Mouse (Mus musculus): ENCODE data around the gene Tbc1d16.
A peak's percentile ranks its signal among the peaks of the same experiment; 100 is the strongest.

Tbc1d16 gene

DNA sequence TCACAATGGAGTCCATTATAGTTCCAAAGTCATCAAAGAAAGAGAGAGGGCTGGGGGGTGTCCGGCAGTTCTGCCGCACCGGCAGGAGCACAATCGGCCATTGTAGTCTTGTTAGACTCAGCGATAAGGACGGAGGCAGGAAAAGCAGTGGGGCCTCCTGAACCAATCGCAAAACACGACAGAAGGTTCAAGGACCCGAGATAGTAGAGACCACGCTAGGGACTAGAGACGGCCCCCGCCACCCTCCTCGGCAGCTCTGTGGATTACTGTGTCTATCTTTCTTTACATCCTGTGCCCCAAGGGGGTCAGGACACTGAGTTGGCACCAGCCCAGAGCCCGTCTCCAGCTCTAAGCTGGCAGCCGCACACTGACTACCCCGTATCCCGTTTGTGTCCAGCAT lies 93.7 kb downstream of the Tbc1d16 start:
- DNase-seq: peak; percentile 28

DNA sequence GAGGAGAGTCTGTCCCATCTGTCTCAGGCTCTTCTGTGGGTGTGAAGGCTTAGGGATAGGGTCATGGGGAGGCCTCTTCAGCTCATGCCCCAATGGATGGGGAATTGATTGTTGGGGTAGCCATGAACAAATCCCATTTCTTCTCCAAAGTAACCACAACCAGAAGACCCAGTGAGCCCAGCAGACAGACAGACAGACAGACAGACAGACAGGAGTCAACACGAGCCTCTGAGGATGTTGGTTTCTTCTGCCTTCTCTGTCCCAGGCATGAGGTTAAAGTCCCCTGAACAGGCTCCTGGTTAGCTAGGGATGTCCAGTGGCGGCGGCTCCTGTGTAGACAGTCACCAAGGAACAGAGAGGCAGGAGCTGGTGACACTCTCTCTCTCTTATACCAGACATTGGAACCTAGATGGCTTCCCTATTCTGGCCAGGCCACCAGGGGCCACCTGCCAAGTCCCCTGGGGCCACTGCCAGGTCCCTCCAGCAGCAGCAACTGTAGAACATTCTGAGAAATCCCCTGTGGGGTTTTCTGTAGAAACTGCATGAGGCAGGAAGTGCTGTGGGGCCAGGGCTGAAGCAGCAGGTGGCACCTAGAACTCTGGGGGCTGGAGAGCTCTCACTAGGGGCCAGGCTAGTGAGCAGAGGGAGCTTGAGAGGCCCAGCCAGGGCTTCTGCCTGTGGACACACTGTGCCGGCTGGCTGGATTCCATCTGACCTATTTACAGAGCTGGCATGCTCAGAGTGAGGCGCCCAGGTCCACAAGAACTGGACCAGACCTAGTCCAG lies 94.7 kb downstream of the Tbc1d16 start:
- peak; percentile 90 for DNase-seq

DNA sequence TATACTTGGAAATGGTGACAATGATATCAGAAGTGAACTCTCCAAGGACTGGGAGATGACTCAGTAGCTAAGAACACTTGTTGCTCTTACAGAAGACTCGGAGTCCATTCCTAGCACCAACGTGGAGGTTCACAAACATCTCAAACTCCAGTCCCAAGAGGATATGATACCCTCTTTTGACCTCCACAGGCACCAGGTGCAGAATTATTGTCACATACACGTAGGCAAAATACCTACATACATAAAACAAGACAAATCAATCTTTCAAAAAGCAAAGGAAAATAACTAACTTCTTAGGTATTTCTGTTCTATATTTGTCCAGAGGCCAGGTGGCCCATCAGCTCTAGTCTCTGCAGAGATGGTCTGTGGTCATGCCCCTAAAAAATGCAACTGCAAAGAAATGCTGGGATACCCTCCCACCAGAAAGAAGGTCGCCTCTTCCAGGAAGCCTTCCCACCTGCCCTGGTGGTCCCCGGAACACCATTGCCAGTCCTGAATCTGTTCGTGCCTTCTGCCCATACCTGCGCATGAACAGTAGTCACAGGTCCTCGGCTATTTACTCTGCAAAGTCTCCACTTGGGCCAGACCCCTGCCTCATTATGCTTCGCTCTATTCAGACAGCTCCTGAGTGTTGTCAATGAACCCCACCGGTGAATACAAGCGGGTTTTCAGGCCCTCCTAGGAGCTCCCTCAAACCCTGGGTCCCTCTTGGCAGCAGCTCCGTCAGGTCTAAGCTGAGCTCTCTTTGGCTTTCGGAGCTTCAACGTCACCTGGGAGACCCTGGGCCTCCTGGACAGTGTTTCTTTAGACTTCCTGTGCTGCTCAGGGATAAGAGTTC lies 95.9 kb downstream of the Tbc1d16 start:
- DNase-seq: no peak

DNA sequence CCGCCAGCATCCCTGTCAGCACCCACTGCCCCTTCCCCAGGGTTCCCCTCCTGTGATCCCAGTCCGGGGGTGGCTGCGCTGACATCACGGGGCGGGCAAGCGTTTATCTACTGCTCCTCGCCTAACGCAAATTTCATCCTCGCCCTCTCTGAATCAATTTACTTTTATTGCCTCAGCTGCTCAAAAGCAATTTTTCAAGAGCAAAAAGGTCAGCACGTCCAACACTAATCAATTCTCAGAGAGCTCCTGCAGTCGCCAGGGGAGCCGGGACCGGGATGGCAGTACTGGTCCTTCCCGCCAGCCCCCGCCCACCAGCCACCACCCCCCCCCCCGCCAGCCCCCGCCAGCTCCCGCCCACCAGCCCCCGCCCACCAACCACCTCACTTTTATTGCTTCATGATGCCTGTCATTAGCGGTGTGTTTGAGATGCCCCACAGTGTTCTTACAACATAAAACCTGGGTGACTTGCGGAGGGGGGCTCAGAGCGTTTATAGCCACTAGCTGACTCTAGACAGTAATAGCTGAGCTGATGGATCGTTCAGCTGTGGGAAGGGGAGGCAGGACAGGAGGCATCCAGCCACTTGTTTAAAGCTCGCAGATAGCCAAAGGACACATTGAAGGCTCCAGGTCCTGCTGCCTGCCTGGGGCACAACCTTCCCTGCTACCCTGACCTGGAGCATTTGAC lies 98.1 kb downstream of the Tbc1d16 start:
- no peak for DNase-seq

DNA sequence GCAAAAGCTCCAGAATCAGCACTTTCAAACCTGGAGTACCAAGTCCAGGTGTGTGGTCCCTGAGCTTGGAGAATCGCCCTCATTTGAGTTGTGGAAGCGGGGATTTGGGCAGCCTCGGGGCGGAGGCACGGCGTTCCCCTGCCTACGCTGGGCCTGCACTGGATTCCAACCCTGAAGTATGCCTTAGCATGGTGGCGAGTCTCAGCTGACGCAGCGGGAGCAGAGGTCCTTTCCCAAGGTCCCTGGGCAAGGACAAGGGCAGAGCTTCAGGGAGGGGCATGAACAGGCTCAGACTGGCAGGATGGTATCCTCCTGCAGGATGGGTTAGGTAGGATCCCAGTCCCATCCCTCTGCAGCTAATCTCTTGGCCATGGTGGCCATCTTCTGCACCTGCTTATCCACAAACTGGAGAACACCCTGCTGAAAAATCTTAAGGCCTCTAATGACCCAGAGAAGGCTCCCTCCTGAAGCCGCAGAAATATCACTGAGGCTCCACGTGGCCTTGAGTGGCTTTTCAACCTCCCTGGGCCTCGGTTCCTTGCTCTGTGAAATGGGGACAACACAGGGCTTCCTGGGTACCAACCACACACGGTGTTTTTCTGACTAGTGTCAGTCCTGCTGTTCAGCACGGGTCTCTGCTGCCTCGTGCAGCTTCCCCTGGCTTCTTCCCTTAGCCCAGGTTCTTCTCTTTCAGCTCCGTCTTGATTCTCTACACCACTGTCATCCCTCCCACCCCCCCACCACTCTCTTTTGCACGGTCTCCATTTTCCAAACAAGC lies 98.8 kb downstream of the Tbc1d16 start:
- no peak for DNase-seq

DNA sequence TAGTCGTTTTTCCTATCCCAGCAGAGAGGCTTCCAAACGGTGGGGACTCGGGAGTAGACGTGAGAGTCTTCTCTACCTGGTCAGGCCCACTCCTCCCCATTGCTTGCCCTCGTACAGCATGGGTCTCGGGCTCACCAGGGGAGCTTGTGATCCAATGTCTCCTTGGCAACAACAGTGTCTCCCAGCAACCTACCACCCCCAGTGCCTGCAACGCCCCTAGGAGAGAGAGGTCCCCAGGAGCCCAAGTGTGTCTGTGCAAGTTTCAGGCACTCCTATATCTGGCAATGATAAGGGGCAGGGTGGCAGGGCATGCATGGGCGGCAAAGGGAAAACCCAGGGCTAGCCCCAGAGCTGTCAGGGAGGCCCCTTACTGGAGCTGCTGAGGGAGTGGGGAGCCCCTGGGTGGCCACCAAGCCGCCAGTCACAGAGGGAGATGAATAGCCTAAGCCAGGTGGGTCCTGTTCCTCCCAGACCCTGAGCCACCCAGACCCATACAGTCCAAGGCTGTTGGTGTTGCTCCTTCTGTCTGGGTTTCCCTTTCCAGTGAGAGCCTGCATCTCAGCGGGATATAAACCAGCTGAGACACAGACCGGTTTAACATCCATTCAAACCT lies 99.5 kb downstream of the Tbc1d16 start:
- DNase-seq: no peak

DNA sequence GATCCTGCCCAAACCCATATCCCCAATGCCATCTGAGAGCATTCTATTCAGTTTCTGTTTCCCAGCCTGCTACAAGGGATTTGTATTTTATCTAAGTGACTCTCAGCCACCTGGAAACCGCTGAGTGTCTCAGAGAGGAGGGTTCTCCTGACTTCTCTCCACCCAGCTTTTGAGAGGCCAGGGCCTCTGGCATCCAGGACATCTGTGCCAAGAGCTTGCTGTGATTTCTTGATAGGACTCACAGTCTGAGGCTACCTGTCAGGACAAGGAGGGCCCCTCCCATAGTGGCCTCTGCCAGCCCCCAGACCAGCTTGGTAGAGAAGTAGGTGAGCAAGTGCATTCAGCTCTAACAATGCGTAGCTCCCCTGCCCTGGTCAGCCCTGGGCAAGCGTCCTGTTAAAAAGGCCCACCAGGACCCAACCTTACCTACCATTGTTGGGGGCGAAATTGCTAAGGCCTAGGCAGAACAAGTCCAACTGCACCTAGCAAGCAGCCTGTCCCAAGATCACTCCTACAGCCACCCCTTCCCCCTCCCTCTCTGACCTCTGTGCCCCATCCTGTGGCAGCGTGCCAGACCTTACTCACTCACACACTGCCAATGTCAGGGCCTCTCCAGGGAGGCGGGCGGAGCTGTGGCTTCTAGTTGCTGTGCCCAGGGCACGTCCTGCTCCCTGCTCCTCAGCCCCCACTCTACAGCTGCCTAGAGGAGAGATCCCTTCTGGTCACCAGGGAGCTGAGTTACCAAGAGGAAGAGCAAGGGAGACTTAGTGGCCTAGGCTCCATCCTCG lies 100.4 kb downstream of the Tbc1d16 start:
- DNase-seq: no peak

DNA sequence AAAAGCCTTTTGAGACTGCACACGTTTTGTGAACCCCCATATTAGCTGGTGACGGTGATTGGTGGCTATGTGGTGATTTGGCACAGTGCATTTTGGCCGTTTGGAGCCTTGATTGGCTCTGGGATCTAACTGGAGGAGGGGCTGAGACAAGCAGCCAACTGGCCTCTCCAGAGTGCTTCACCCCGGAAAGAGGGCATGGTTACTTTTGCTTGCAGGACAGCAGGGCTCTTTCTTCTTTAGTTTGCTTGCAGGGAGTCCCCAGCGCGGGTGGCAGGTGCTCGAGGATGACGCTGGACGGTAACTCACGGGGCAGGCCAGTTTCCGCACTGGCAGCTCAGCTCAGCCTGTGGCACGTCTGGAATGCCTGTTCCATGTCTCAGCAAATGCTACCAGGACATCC lies 101.2 kb downstream of the Tbc1d16 start:
- DNase-seq: no peak

DNA sequence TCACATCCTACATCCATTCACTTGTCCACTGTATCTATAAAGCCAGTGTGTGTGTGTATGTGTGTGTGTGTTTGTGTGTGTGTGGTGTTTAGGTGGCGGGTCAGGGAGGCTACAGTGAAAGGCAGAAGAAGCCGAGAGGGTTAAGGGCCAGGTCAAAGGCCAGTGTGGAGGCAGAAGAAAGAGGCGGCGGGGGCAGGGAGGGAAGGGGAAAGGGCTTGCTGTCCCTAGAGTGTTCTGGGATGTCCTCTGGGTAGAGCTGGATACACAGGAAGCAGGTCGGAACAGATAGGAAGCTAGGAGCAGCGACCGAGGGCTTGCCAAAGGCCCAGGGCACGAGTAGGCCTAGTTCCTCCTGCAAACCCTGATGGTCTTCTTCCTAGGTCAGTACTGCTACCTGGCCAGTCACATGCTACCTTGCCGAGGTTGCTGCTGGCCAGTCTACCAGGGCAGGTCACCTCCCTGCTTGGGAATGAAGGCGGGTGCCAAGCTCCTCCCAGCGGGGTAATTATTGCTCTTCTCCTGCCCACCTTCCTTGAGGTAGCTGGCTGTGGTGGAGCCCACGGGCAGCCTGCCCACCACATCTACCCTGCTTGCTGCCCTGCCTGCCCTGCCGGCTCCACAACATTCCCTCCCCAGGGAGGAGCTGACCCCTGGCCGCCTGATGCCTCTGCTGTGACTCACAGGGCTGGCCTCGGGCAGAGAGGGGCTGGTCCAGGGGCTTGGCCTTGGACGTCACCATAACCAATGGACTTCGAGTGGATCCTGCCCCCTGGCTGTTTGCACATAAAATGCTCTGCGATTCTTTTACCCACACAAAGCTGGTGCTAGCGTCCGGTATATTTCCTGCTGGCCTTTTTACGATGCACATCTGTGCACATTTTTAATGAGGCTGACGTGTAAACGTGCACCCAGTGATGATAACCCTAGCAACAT lies 102.1 kb downstream of the Tbc1d16 start:
- no peak for DNase-seq

DNA sequence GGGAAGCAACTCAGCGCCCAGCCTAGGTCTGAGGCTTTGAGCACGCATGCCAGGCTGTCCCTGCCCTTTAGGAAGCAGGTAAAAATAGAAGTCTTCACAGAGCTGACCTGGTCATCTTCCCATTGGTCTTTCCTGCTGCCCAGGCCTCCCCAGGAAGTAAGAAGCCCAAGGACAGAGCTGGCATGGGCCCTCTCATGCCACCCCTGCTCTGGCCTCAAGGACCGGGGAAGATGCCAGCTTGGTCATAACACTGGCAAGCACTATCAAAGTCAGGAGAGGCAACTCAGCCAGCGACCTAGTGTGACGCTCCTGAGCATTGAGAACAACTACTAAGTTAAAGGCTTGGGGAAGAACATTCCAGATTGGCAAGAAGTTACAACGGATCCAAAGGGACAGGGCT lies 103.8 kb downstream of the Tbc1d16 start:
- no peak for DNase-seq

DNA sequence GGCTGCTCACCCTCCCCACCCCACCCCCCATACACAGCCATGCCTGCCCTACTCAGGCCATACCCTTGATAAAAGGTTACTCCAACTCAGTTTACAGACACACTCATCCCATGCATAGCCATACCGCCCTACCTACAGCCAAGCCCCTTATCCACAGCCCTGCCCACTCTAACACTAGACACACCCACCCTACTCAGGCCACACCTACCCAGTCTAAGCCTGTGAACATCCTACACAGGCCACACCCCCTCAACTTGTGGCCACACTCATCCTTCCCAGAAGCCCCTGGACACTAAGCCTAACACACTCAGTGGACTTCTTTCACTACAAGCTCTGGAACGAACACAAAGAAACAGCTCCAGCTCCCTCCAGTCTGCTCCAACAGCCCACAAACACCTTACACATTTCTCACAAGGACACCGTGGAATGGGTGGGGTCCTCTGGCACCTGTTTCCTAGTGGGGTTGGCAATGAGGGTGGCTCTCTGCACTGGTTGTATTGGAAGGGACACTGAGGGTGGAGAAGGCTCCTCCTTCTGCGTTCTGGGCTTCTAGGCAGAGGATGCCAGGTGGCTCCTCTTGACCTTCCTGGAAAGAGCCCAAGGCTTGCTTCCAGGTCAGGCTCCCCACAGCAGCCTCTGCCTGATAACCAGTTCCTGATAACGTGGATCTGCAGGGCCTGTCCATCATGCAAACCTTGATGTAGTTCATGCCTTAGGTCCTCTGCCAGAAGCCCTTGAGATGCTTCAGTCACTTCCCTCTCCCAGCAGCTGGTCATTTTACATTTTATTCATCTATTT lies 104.6 kb downstream of the Tbc1d16 start:
- DNase-seq: no peak

DNA sequence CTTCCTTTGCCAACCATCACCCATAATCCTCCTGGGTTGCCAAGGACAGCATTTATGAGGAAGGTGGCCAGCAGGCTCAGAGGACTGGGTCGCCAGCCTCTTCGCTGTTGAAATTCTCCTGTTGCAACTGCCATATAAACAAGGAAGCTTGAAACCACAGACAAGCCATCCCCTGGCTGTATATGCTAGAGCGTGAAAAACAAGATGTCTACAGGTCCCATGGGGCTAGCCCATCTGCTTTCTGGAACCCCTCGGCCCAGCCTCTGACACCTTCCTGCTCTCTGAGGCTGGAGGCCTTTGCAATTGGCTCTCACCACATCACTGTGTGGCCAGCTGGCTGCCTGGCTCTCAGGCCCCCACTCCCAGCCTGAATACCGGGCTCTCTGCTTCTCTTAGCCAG lies 105.9 kb downstream of the Tbc1d16 start:
- DNase-seq: no peak

DNA sequence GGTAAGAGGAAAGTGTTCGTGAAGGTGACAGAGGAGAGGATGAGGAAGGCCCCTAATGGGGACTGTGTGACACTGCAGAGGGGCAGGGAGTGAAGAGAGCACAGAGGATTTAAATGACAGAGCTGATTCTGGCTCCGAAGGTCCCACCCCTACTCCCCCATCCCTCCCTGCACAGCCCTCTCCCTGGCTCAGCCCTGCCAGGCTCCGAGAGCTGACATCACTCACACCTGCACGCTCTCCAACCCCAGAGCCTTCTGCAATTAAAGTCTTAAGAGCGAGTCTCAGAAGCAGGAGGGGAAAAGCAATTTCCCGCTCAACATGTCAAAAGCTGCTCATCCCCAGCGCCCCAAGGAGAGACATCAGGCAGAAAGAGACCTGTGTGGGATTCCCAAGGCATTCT lies 109.4 kb downstream of the Tbc1d16 start:
- DNase-seq: no peak

DNA sequence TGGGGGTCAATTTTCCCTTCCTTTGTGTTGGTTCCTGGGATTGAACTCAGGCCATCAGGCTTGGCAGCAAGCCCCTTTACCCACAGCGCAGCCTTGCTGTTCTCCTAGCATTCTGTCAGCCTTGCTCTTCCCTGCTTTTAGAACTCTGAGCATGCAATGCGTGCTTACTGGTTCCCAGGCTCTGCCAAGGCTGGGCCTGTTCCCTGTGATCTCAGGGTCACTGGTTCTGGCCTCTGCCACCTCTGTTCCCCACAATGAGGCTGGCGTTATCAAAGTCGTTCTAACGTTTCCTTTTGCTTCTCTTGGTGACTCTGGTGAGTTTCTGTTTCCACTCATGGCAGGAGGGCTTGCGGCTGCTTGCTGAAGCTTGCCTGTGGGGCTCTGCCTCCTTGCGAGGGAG lies 110.4 kb downstream of the Tbc1d16 start:
- DNase-seq: no peak

DNA sequence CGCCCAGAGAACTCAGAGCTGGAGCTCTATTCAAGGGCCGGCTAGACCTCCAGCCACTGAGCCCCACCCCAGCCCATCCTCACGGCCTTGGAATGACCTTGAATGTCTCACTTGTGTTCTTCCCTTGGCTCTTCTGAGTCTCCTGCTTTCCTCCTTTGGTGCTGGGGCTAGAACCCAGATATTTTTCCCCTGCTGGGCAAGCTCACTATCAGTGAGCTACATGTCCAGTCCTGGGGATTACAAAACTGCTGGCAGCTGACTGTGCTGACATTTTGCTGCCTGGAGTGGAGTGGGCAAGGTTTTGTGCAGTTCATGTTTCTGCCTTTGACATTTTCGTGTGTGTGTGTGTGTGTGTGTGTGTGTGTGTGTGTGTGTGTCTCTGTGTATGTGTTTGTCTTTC lies 111.3 kb downstream of the Tbc1d16 start:
- no peak for DNase-seq

DNA sequence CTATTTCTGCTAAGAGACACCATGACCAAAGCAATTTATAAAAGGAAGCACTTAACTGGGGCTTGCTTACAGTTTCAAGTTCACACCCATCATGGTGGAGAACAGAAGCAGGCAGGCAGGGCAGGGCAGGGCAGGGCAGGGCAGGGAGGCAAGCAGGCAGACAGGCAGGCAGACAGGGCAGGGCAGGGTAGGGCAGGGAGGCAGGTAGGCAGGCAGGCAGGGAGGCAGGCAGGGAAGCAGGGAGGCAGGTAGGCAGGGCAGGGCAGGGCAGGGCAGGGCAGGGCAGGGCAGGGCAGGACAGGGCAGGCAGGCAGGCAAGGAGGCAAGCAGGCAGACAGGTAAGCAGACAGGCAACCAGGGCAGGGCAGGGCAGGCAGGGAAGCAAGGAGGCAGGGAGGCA lies 115.6 kb downstream of the Tbc1d16 start:
- no peak for DNase-seq

DNA sequence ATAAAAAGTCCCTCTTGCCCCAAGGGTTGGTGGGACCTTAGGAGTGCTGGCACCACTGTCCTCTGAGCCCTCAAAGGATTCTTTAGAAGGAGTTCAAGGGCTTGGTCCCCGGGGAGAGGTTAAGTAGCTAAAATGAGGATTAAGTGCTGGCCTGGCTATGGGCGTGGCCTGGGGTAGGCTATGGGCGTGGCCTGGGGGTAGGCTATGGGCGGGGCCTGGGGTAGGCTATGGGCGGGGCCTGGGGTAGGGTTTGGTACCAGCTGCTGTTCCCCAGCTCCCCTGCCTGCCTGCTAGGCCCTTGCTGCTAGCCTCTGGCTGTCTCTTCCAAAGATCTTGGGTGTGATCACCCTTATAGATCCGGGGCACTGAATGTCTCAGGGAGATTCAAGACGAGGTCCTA lies 117.0 kb downstream of the Tbc1d16 start:
- DNase-seq: no peak

DNA sequence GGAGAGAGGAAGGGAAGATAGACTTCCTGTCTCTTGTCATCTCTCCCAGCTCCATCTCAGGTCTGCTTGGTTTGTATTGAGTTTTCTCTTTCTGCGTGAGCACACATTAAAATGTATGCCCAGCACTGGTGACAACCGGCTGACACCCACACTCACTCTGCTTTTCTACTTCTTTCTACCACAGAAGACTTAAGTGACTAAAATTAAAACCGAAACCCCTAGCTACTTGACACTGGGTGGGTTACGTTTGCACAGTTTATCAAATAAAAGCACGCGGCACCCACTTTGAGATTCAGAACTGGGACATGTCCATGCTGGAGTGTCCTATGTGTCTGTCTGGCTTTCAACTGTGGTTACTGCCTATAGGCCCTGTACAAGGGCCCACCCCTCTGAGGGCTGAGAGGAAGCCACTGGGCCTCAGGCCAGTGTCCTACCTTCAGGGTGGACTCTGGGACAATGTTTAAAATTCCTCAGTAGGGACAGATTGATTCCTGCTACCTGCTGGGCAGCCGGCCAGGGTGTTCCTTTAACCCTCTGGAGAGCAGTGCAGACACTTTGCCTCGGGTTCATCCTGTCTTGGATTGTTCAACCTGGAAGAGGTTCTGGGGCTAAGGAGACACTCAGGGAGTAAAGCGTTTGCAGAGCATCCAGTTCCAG lies 118.8 kb downstream of the Tbc1d16 start:
- DNase-seq: no peak

Measured in cerebellum, adult 8-10 months (tissue).